Mouse (Mus musculus) liver, postnatal 0 days (tissue): ENCODE measurements around the gene Kalrn.

Experiments used
- CTCF ChIP-seq: sonication (generic); IDR thresholded peaks from 2 replicates; pipeline ENCODE4 v1.5.1; 2016; ENCODE audit warnings: antibody characterized with exemption, low read depth
- EP300 ChIP-seq: IDR thresholded peaks from 2 replicates; pipeline ENCODE4 v1.6.1; 2016; ENCODE audit warnings: antibody characterized with exemption, low read depth, mild to moderate bottlenecking

GRCm38 (mm10) chr16:34494741-34495140 lies 78.6 kb downstream of the Kalrn start:
- no peak for TF ChIP-seq CTCF
- no peak for TF ChIP-seq EP300
